Mouse (Mus musculus) erythroblast, embryonic 14.5 days (primary cell): Measurements from ENCODE around the gene Nelfe. TPM values are rescaled to one million over a fixed set of nuclear protein-coding genes. Genes with fewer than 3 reads are reported as not detected.
"Not testable (repeated sequence)": the region's sequence is repeated elsewhere in the genome, so short reads cannot be mapped to it uniquely, and the experiment has no call there.

Experiments used
- H3K27me3 ChIP-seq: 2 replicates; pipeline ENCODE4 v1.6.1; 2012; ENCODE audit warnings: inconsistent platforms; ENCODE audit not compliant: control insufficient read depth
- H3K36me3 ChIP-seq: 2 replicates; pipeline ENCODE4 v1.6.1; 2012; ENCODE audit warnings: mild to moderate bottlenecking, inconsistent platforms; ENCODE audit not compliant: control insufficient read depth
- H3K4me1 ChIP-seq: 2 replicates; pipeline ENCODE4 v1.6.1; 2012; ENCODE audit warnings: inconsistent platforms; ENCODE audit not compliant: control insufficient read depth
- H3K4me3 ChIP-seq: replicated peaks from 2 replicates; pipeline ENCODE3; 2012; ENCODE audit warnings: moderate library complexity, mild to moderate bottlenecking, inconsistent platforms
- H3K9me3 ChIP-seq: 2 replicates; pipeline ENCODE4 v1.6.1; 2012; ENCODE audit warnings: low read length, inconsistent platforms, mixed read lengths; ENCODE audit not compliant: control insufficient read depth
- GATA1 ChIP-seq: IDR thresholded peaks from 2 replicates; pipeline ENCODE4 v1.6.1; 2012; ENCODE audit warnings: low read length, inconsistent platforms, mixed read lengths
- TAL1 ChIP-seq: IDR thresholded peaks from 3 replicates; pipeline ENCODE4 v1.6.1; 2012; ENCODE audit warnings: low read length, inconsistent platforms, mixed read lengths
- polyA plus RNA-seq: library from polyadenylated mRNA; stranded (reverse); fragments of >175 nt; gene quantifications from 2 replicates; pipeline ENCODE4 v1.2.3, GENCODE M21; 2012

Nelfe gene
- polyA plus RNA-seq, 1 experiment: 30.9 TPM

GRCm38 (mm10) chr17:34811275-34811674 lies 38.9 kb upstream of the Nelfe start:
- TF ChIP-seq TAL1 (no peak), GATA1 (no peak)
- no peaks in the 10 kb centered on the region for H3K9me3 ChIP-seq
- no peaks in the 10 kb centered on the region for H3K36me3 ChIP-seq

GRCm38 (mm10) chr17:34813747-34814146 lies 36.4 kb upstream of the Nelfe start:
- not testable (repeated sequence) for H3K9me3 ChIP-seq, H3K4me3 ChIP-seq, H3K4me1 ChIP-seq, H3K36me3 ChIP-seq, H3K27me3 ChIP-seq

More at GRCm38 (mm10) chr17:34811275-34811674, 38.9 kb upstream of the Nelfe start:
- H3K4me3 ChIP-seq: no peak overlapping the region
- no peaks in the 10 kb centered on the region for H3K27me3 ChIP-seq
- H3K4me1 ChIP-seq: no peaks in the 10 kb centered on the region

GRCm38 (mm10) chr17:34814818-34815370 lies 35.3 kb upstream of the Nelfe start:
- Histone ChIP-seq H3K36me3 (no peaks in the 10 kb centered on the region), H3K9me3 (no peaks in the 10 kb centered on the region), H3K4me3 (no peak overlapping the region), H3K4me1 (no peaks in the 10 kb centered on the region), H3K27me3 (no peaks in the 10 kb centered on the region)
- TF ChIP-seq GATA1: no peak
- TF ChIP-seq TAL1: no peak

DNA sequence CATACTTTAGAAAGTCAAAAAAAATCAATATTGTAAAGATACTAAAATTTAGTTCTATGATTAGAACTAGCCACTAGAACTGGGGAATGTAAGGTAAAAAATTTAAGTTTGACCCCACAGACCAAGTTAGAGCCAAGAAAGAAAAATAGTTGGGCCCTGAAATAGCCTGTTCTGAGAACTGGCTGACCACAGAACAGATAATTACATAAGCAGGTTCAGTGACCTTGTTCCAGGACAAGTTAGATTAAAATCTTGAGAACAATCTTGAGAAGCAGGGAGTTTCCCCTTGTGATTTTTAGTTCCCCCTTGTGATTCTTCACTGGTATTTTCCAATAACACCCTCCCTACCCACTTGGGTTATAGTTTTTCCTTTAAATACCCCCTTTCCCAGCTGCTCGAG lies 19.4 kb upstream of the Nelfe start:
- not testable (repeated sequence) for H3K9me3 ChIP-seq, H3K4me1 ChIP-seq, H3K4me3 ChIP-seq, H3K27me3 ChIP-seq
- H3K36me3 ChIP-seq: peaks cover 81% of the 10 kb centered on the region

DNA sequence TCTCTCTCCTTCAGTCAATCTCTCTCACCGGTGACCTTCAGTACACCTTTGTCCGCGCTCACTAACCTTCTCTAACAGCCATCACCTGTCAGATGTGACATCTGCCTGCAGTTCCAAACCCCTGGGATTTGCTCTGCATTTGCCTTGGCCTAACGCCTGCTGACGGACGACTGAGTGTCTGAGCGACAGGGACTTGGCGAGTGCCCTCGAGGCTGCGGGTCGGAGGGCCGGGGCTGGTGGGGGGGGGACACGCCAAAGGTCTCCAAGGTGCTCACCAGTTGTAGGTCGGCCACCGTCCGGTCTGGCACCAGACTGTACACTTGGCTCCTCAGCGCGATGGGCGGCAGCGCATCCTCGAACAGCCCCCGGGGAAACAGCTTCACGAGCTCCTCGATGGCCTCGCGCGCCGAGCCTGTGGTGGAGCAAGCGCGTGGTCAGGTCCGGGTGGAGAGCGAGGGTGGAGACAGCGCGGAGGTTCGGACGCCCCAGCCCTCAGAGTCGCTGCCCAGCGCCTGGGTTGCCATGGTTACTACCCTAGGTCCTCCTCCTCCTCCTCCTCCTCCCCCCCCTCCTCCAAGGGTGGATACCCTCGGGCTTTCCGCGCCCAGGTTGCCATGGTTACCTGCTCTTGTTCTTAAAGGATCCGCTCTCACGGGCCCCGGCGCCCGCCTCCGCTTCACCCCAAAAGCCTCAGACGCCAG lies 13.9 kb upstream of the Nelfe start:
- no peak for TF ChIP-seq GATA1
- no peak for TF ChIP-seq TAL1
- H3K4me3 ChIP-seq: peak overlapping the region; percentile 73
- H3K36me3 ChIP-seq: peaks cover 72% of the 10 kb centered on the region
- H3K9me3 ChIP-seq: no peaks in the 10 kb centered on the region
- peaks cover 51% of the 10 kb centered on the region for H3K4me1 ChIP-seq
- H3K27me3 ChIP-seq: no peaks in the 10 kb centered on the region

- no peaks in the 10 kb centered on the region for H3K9me3 ChIP-seq
- H3K4me1 ChIP-seq: peaks cover 56% of the 10 kb centered on the region
- H3K4me3 ChIP-seq: peak within 1 kb of the TSS; percentile 73
- H3K27me3 ChIP-seq: no peaks in the 10 kb centered on the region
- H3K36me3 ChIP-seq: peaks cover 75% of the 10 kb centered on the region
- TF ChIP-seq GATA1 (no peak), TAL1 (no peak)
Measured at GRCm38 (mm10) chr17:34836856-34837221, 13.4 kb upstream of the Nelfe start, which contains the start of the genes Stk19 and Dxo. TSS of gene Stk19 (minus strand) at chr17:34836945. TSS of gene Dxo (plus strand) at chr17:34837019.

GRCm38 (mm10) chr17:34837464-34838324 lies 12.5 kb upstream of the Nelfe start:
- peak overlapping the region; percentile 73 for H3K4me3 ChIP-seq
- H3K9me3 ChIP-seq: no peaks in the 10 kb centered on the region
- H3K4me1 ChIP-seq: peaks cover 61% of the 10 kb centered on the region
- no peaks in the 10 kb centered on the region for H3K27me3 ChIP-seq
- H3K36me3 ChIP-seq: peaks cover 75% of the 10 kb centered on the region
- no peak for TF ChIP-seq GATA1
- TF ChIP-seq TAL1: no peak

DNA sequence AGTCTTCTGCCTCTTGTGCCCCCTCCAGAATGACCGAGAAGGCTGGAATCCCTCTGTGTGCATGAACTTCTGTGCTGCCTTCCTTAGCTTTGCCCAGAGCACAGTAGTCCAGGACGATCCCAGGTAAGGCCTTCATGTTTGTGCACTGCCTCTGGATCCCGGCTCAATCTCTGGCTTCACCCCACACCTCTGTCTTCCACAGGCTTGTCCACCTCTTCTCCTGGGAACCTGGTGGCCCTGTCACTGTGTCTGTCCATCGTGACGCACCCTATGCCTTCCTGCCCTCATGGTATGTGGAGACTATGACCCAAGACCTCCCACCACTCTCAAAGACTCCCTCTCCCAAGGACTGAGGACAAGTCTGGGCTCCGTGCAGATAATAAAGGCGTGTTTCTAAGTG lies 11.4 kb upstream of the Nelfe start:
- TF ChIP-seq GATA1: no peak
- TF ChIP-seq TAL1: no peak
- Histone ChIP-seq H3K4me3 (peak overlapping the region; percentile 39), H3K27me3 (no peaks in the 10 kb centered on the region), H3K4me1 (peaks cover 61% of the 10 kb centered on the region), H3K9me3 (no peaks in the 10 kb centered on the region), H3K36me3 (peaks cover 75% of the 10 kb centered on the region)

DNA sequence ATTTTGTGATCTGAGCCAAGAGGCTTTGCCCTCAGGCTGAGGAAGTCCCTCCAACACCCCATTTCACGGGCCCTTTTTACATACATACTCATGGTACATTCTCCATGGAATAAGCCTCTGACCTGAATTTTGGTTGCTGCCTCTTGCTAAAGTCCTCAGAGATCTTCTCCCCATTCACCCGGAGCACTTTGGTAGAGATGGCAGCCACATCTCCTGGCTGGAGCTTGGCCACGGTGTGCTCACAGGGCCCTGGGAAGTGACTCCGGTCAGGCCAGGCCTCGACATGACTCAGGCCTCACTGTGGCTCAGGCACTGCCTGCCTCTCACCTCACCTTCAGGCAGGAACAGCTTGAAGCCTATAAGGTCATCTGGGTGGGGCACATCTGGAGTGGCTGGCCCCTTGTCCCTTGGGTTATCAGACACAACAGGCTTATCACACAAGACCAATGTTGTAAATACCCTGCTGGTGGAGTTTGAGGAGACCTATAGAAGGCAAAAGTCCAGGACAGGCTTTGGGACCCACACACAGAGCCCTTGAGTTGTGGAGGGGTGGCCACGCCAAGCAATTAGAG lies 9.4 kb upstream of the Nelfe start:
- H3K4me3 ChIP-seq: peak overlapping the region; percentile 35
- peaks cover 53% of the 10 kb centered on the region for H3K4me1 ChIP-seq
- no peaks in the 10 kb centered on the region for H3K9me3 ChIP-seq
- H3K27me3 ChIP-seq: no peaks in the 10 kb centered on the region
- peaks cover 81% of the 10 kb centered on the region for H3K36me3 ChIP-seq
- TF ChIP-seq TAL1 (no peak), GATA1 (no peak)
